Mouse (Mus musculus): ENCODE measurements around the gene Msh3. TPM values are rescaled to one million over a fixed set of nuclear protein-coding genes. Genes with fewer than 3 reads are reported as not detected.
A peak's percentile ranks its signal among the peaks of the same experiment; 100 is the strongest.

The Msh3 gene
- total and polyA plus RNA-seq, 3 experiments: 3.9 to 9.1 (median 7.2) TPM

DNA sequence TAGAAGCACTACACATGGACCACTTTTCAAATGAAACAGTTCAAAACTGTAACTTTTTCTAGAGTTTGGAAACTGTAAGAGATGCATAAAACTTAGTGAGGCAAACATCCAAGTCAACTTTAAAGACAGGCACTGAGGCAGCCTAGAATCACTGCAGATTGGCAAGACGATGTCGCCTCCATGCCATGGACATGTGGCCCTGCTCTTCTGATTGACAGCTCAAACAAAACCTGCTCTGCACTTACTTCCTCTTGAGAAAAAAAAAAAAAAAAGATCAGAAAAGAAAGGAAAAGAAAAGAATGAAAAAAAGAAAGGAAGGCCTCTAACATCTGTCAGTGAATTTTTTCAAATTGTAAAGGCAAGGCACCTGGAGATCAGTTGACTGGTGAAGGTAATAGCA is 77.8 kb downstream of the Msh3 start:
- intact Hi-C loops (cut with DNase I): no loop called here

DNA sequence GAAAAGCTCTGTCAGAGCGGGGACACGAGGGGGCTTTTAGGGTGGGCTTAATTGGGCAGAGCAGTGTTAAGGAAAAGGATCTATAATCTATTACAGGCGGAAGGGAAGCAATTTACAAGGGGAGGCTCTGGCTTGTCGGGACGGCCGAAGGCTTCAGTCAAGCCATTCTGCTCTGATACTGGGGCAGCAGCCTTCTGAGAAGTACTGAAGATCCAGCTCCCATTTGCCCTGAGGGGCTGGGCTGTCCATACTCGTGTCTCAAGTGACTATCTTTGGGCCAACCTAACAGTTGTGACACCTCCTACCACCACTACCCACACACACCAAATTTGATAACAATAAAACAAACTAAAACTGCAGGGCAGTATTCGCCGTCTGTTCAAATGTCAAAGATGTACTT is 79.5 kb downstream of the Msh3 start:
- TF ChIP-seq CTCF (IDR thresholded peaks at IDR 0.05) (no peak), POLR2A (IDR thresholded peaks at IDR 0.05; ENCODE audit: insufficient read depth, low read depth, low read length) (no peak), EP300 (IDR thresholded peaks at IDR 0.05; ENCODE audit: insufficient read depth, low read depth, low read length) (no peak)
- Histone ChIP-seq H3K27me3 (ENCODE audit: control insufficient read depth, insufficient read depth, low read length) (no peaks in the 10 kb centered on the region), H3K79me2 (replicated peaks; ENCODE audit: control insufficient read depth, insufficient read depth, low read length) (no peaks in the 10 kb centered on the region), H3K36me3 (ENCODE audit: control insufficient read depth, insufficient read depth, low read length) (no peaks in the 10 kb centered on the region; the same call in 1 of the 2 replicates), H3K27ac (no peak overlapping the region), H3K4me3 (no peak overlapping the region), H3K9ac (ENCODE audit: low read depth, low read length) (no peak overlapping the region), H3K4me1 (ENCODE audit: control insufficient read depth, insufficient read depth, low read length) (0 out of 2 replicates have a peak, but pooled peaks cover 1% of the 10 kb centered on the region)
- 95% methylated on average over 9 of the region's 9 CpGs for WGBS
- DNase-seq: no peak
- intact Hi-C loops (cut with DNase I): no loop called here

More for the DNA sequence above, 77.8 kb downstream of the Msh3 start:
- 92% methylated on average over 2 of the region's 2 CpGs for WGBS
- Histone ChIP-seq H3K4me3 (no peak overlapping the region), H3K27me3 (ENCODE audit: control insufficient read depth, insufficient read depth, low read length) (no peaks in the 10 kb centered on the region), H3K4me1 (ENCODE audit: control insufficient read depth, insufficient read depth, low read length) (0 out of 2 replicates have a peak, but pooled peaks cover 1% of the 10 kb centered on the region), H3K79me2 (replicated peaks; ENCODE audit: control insufficient read depth, insufficient read depth, low read length) (no peaks in the 10 kb centered on the region), H3K36me3 (ENCODE audit: control insufficient read depth, insufficient read depth, low read length) (no peaks in the 10 kb centered on the region; the same call in 1 of the 2 replicates), H3K27ac (no peak overlapping the region), H3K9ac (ENCODE audit: low read depth, low read length) (no peak overlapping the region)
- TF ChIP-seq CTCF (IDR thresholded peaks at IDR 0.05) (no peak), EP300 (IDR thresholded peaks at IDR 0.05; ENCODE audit: insufficient read depth, low read depth, low read length) (no peak), POLR2A (IDR thresholded peaks at IDR 0.05; ENCODE audit: insufficient read depth, low read depth, low read length) (no peak)
- no peak for DNase-seq

DNA sequence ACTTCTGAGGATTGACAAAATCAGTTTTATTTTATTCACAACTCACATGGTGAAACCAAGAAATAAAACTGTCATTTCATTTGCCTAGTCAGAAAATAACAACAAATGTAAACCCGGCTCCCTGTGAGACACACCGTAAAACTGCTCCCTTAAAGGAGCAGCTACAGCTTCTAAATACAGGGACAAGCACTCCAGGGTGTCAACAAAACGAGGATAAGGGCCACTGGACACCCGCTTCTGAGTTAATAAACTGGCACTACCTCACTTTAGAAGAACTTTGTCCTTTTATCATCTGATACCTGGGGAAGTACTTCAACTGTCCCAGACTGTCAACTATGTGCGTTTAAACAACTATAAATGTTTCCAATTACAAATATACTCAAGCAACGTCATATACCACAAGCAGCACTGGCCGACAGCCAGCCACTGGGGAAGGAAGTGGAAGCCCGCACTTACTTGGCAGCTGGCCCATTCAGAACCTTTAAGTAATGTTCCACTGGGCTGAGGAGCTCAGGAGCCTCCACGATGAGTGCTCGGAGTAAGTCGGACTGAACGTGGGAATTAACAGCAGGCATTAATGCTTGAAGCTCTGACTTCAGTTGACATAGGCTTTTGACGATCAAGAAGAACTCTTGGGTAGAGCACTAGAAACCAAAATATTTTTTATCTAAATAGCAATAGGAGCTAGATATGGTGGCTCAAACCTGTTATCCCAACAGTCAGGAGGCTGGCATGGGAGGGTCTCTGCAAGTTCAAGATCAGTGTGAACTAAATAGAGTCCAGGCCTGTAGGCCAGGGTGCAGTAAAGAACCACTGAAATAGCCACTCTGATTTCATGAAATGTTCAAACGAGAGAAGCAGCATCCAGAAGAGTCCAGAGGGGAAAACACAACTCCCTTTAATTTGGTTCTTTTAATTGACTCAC is 80.3 kb downstream of the Msh3 start:
- H3K4me3 ChIP-seq: no peak overlapping the region
- no peak overlapping the region for H3K9ac ChIP-seq (ENCODE audit: low read depth, low read length)
- 0 out of 2 replicates have a peak, but pooled peaks cover 1% of the 10 kb centered on the region for H3K4me1 ChIP-seq (ENCODE audit: control insufficient read depth, insufficient read depth, low read length)
- H3K27ac ChIP-seq: no peak overlapping the region; the same call in 1 of the 2 replicates
- intact Hi-C loops (cut with DNase I): no loop called here
- WGBS: 14% methylated on average over 14 of the region's 14 CpGs
- no peaks in the 10 kb centered on the region; the same call in 1 of the 2 replicates for H3K36me3 ChIP-seq (ENCODE audit: control insufficient read depth, insufficient read depth, low read length)
- TF ChIP-seq EP300 (IDR thresholded peaks at IDR 0.05; ENCODE audit: insufficient read depth, low read depth, low read length) (no peak), POLR2A (IDR thresholded peaks at IDR 0.05; ENCODE audit: insufficient read depth, low read depth, low read length) (no peak), CTCF (IDR thresholded peaks at IDR 0.05) (no peak)
- DNase-seq: peak; percentile 67 to 73
- no peaks in the 10 kb centered on the region for H3K79me2 ChIP-seq (replicated peaks; ENCODE audit: control insufficient read depth, insufficient read depth, low read length)
- no peaks in the 10 kb centered on the region for H3K27me3 ChIP-seq (ENCODE audit: control insufficient read depth, insufficient read depth, low read length)

DNA sequence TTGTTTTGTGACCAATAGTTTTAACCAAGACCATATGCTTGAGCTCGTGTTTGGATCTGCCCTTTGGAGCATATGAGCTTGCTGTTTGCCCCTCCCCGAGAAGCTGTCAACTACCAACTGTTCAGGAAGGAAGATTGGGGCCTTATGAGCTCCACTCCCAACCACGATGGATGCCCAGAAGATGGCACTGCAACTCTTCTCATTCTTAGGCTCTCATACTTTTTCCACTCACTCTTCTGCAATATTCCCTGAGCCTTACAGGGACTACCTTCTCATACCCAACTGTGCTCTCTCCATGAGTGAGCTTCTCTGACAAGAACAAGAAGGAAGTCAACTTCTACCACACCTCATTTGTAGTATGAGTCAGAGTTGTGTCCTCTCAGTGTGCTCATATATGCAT is 87.7 kb downstream of the Msh3 start:
- 84% methylated on average over 3 of the region's 3 CpGs for WGBS
- DNase-seq: no peak

DNA sequence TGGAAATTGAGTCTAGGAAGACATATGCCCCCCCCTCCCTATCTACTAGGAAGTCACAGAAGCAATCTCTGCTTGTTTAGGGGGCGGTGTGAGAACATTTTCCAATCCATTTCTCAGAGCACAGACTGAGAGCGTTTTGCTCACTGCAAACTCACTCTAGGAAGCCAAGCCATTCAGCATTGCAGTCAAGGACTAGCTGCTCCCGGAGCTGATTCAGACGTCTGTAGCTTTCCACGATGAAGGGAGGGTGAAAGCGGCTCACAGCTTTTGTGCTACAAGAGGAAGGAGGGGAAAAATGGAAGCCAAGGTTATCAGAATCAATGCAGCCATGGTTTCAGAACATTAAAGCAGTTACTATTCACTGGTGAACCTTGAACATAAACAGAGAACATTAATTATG is 91.2 kb downstream of the Msh3 start:
- 71% methylated on average over 6 of the region's 6 CpGs for WGBS
- no peaks in the 10 kb centered on the region for H3K36me3 ChIP-seq (ENCODE audit: control insufficient read depth, insufficient read depth, low read length)
- H3K27me3 ChIP-seq (ENCODE audit: control insufficient read depth, insufficient read depth, low read length): no peaks in the 10 kb centered on the region
- H3K27ac ChIP-seq: no peak overlapping the region
- H3K79me2 ChIP-seq (replicated peaks; ENCODE audit: control insufficient read depth, insufficient read depth, low read length): no peaks in the 10 kb centered on the region
- no peak for DNase-seq
- TF ChIP-seq EP300 (IDR thresholded peaks at IDR 0.05; ENCODE audit: insufficient read depth, low read depth, low read length) (no peak), CTCF (IDR thresholded peaks at IDR 0.05) (no peak), POLR2A (IDR thresholded peaks at IDR 0.05; ENCODE audit: insufficient read depth, low read depth, low read length) (no peak)
- H3K9ac ChIP-seq (ENCODE audit: low read depth, low read length): no peak overlapping the region
- intact Hi-C loops (cut with DNase I): no loop called here
- no peaks in the 10 kb centered on the region for H3K4me1 ChIP-seq (ENCODE audit: control insufficient read depth, insufficient read depth, low read length)
- H3K4me3 ChIP-seq: no peak overlapping the region

More for the DNA sequence above, 87.7 kb downstream of the Msh3 start:
- H3K79me2 ChIP-seq (replicated peaks; ENCODE audit: control insufficient read depth, insufficient read depth, low read length): no peaks in the 10 kb centered on the region
- no peak overlapping the region for H3K9ac ChIP-seq (ENCODE audit: low read depth, low read length)
- H3K36me3 ChIP-seq (ENCODE audit: control insufficient read depth, insufficient read depth, low read length): no peaks in the 10 kb centered on the region
- intact Hi-C loops (cut with DNase I): no loop called here
- TF ChIP-seq EP300 (IDR thresholded peaks at IDR 0.05; ENCODE audit: insufficient read depth, low read depth, low read length): no peak
- TF ChIP-seq CTCF (IDR thresholded peaks at IDR 0.05): peak; percentile 34; the same call in 1 of the 2 replicates
- TF ChIP-seq POLR2A (IDR thresholded peaks at IDR 0.05; ENCODE audit: insufficient read depth, low read depth, low read length): no peak
- no peak overlapping the region for H3K4me3 ChIP-seq
- no peak overlapping the region for H3K27ac ChIP-seq
- no peaks in the 10 kb centered on the region for H3K27me3 ChIP-seq (ENCODE audit: control insufficient read depth, insufficient read depth, low read length)
- no peaks in the 10 kb centered on the region for H3K4me1 ChIP-seq (ENCODE audit: control insufficient read depth, insufficient read depth, low read length)

DNA sequence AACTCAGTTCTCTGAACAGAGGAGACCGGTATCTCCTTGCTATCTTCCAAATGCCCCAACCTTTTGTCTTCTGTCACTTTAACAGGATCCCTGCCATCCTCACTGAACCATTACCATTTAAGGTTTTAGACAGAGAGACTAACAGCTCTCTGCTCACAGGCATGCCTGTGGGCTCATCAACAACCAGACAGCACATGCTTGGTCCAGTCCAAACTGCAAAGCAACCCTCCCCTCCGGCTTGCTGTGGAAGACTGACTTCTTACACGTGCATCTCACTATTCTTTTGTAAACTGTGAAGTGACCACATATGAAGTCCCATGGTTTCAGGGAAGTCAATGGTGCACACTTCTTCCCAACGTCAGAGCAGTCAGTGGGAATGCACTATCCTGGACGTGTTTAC is 93.5 kb downstream of the Msh3 start:
- 64% methylated on average over 5 of the region's 5 CpGs for WGBS
- no peaks in the 10 kb centered on the region for H3K79me2 ChIP-seq (replicated peaks; ENCODE audit: control insufficient read depth, insufficient read depth, low read length)
- TF ChIP-seq CTCF (IDR thresholded peaks at IDR 0.05) (no peak), POLR2A (IDR thresholded peaks at IDR 0.05; ENCODE audit: insufficient read depth, low read depth, low read length) (no peak), EP300 (IDR thresholded peaks at IDR 0.05; ENCODE audit: insufficient read depth, low read depth, low read length) (no peak)

More for the DNA sequence above, 93.5 kb downstream of the Msh3 start:
- H3K4me3 ChIP-seq: no peak overlapping the region
- H3K27me3 ChIP-seq (ENCODE audit: control insufficient read depth, insufficient read depth, low read length): no peaks in the 10 kb centered on the region
- H3K4me1 ChIP-seq (ENCODE audit: control insufficient read depth, insufficient read depth, low read length): no peaks in the 10 kb centered on the region
- no peak for DNase-seq
- H3K27ac ChIP-seq: no peak overlapping the region
- intact Hi-C loops (cut with DNase I): no loop called here
- no peak overlapping the region for H3K9ac ChIP-seq (ENCODE audit: low read depth, low read length)
- H3K36me3 ChIP-seq (ENCODE audit: control insufficient read depth, insufficient read depth, low read length): no peaks in the 10 kb centered on the region; the same call in 1 of the 2 replicates
